Mouse (Mus musculus): ENCODE measurements at regions not wholly inside any gene's neighbourhood (a gene's known extent, or its start where the extent isn't known, plus 50 kb on each side); places are given as distances from the start of the nearest gene placed in this dataset.
"Not testable (repeated sequence)": the region's sequence is repeated elsewhere in the genome, so short reads cannot be mapped to it uniquely, and the experiment has no call there.

DNA sequence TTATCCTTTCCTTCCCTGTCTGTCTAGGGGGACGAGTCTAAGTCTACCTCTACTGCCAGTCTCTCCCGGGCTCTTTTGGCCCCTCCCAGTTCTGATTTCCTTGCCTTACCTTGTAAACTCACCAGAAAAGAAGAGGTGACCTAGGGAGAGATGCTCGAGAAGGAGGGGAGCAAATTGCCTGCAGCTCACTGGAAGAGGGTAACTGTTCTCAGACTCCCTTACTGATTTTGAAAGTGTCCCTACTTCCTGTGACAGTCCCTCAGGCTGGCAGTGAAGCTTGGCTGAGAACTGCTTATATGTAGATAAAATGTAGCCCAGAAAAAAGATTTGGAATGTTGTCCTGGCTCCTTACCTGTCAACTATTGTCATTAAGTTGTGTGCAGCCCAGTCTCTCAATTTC is 180.6 kb upstream of the Tab2 start:
- no peak for DNase-seq (ENCODE audit: low spot score)

DNA sequence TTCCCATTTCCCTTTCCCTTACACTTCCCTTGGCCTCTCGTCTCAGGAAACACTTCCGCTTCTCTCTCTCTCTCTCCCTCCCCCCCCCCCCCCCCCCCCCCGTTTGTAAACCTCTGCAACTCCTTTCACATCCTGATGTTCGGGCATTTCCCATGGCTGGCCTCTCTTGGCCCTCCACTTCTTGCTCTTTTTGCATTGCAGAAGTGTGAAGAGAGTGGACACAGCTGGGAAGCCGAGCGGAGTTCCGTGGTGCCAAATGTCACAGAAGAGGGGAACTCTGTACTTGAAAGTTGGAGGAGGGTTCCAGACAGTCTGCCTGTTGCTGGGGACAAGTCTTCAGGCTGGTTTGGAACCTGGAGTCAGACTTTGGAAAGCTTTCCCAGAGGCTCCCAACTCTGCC is 179.2 kb upstream of the Tab2 start:
- DNase-seq (ENCODE audit: low spot score): no peak

DNA sequence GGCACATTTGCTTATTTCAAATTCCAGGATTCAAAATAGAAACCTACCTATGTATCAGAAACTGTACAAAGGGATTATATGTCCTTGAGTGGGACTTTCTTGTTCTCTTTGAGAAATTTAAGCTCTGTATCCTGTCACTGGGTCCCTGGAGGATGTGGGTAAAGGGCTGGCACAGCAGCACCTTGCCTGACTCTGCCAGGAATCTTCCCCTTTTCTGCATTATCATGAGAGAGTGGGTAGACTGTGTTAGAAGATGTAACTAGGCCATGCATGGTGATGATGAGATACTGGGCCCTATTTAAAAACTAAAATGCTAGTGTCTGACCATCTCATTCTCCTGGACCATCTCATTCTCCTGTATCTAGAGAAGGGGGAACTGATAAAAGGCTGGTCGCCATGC is 178.4 kb upstream of the Tab2 start:
- DNase-seq (ENCODE audit: low spot score): no peak

- peak; percentile 65 for DNase-seq (ENCODE audit: low spot score)
These were observed 177.5 kb upstream of the Tab2 start for GRCm38 (mm10) chr10:8133451-8133952.

DNA sequence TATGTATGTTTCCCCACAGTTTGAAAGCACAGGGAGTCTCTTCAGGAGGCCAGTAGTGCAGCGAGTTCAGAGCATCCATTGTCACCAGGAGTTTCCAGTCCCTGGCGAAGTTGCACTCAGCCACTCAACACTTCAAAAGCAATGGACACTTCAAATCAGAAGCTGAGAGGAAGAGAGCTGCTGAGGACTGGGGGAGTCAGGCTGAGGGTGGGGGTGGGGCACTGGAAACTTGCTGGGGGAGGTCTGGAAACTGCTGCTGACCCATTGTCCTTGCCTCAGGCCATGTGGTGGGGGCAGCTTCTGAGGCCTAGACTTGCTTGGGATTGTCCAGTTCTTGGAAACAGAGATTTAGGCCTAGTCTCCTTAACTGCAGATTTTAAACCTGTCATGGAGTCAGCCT is 176.8 kb upstream of the Tab2 start:
- DNase-seq (ENCODE audit: low spot score): no peak

GRCm38 (mm10) chr10:8130472-8131241 is 174.6 kb upstream of the Tab2 start:
- no peak for DNase-seq (ENCODE audit: low spot score)

DNA sequence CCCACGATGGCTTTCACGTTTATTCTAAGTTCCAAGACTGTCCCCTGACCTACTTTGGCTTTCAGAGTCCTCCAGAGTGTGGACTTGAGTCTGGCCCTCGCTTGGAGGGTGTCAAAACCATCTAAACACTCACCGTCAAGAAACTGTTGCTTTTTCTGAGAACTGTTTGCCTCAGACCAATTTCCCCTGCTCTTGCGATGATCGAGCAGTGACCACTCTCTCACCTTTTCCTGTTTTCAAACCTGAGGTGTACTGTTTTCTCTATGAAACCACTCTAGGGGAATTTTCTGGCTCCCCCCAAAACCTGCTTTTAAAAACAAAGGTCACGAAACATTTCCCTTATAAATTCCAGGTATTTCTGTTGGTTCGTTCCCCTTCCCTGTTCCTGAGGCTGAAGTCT is 174.0 kb upstream of the Tab2 start:
- no peak for DNase-seq (ENCODE audit: low spot score)

DNA sequence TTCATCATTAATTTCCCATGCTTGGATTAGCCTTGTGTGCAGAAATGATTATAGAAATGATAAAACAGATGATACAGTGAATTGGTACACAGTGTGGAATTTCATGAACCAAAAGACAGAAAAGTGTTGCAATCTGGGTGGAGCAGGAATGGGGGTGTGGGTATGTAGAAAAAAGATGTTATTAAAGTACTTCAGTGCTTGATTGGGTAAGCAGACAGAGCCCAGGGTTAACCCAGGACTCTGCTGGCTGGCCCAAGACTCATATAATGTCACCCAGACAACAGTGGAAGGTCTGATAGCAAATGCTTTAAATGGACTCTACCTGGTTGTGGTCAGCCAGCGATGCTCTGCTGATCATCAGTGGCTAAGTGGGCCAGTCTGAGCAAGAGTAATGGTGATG is 168.1 kb upstream of the Tab2 start:
- DNase-seq (ENCODE audit: low spot score): no peak

GRCm38 (mm10) chr10:8121895-8122294 is 165.9 kb upstream of the Tab2 start:
- DNase-seq (ENCODE audit: low spot score): no peak

DNA sequence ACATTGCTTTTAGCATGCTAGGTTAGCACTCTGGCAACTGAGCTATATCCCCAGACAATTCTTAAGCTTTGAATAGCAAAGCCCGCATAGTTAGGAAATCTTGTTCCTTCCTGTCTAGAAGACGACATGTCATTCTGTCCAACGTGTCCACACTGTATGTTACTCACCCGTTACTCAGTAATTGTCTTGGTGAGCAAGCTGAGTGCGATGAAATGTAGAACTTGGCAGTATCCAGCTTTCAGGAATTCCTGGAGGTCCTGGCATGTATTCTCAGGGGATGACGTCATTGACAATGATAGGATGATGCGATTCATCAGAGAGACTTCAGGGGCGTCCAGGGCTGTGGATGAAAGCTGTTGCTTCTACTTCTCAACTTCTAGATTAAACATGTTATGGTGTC is 160.8 kb upstream of the Tab2 start:
- DNase-seq (ENCODE audit: low spot score): no peak

DNA sequence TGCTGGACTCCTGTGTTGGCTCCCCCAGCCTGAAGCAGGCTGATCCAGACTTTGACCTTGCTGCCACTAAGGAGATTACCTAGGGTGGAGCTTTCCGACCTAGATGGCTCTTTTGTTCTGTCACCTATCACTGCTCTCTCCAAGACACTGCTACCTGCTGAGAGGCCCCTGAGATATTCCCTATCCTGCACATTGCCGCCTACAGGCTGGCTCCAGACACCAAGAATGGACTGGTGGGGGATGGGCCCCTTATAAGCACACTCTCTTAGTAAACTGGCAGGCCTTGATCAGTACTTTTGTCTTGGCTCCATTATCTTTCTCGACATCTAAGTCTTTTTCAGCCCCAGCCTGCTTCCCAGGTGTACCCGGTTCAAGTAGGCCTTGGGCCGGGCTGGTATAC is 158.9 kb upstream of the Tab2 start:
- not testable (repeated sequence) for DNase-seq (ENCODE audit: low spot score)

DNA sequence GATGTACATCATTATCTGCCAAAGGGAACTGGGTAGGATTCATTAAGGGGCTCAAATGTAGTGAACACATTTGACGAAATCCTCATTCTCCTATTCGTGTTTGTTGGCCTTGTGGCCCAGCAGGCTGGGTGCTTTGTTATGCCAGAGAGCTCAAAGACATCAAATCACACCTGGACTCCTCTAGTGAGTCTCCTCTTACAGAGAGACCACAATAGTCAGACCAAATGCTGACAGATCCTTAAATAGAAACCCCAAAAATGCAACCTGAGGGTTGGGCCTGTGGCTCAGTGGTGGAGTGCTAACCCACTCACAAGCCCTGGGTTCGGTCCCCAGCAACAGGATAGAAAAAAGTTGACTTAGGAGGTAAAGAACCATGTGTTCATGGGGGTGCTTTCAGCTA is 158.5 kb upstream of the Tab2 start:
- no peak for DNase-seq (ENCODE audit: low spot score)

DNA sequence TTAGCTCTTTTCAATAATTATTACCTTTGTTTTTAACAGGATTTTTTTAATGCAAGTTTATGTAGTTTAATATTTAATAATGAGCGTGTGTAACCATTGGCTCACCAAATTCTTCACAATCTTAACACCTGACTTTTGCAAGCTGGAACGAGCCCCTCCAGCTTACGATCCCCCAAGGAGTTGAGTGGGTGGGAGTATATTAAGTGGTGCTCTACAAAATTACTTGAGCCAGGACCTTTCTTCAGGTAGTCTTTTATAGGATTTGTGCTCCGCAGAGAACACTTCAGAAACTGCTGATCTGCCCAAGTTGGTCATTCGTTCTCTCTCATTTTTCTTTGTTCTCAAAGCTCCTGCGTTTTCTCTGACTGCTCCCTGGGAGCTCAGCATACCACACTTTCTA is 144.5 kb upstream of the Tab2 start:
- no peak for DNase-seq (ENCODE audit: low spot score)

DNA sequence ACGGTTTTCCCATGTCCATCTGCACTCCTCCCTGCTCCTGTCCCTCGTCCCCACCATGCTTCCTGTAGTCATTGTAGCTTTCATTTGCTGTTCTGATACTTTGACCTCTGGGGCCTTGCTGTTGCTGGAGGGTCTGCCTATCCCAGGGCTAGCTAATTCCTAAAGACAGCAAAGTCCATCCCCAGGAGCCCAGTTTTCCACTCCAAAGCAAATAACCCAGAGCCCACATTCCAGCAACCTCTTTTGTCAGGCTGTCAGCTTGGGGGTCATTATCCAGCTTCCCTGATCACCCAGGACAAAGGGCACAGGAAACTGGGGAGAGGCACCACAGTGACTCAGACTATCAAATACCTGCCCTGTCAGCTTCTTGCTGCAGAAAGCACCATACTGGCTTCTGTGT is 139.9 kb upstream of the Tab2 start:
- DNase-seq (ENCODE audit: low spot score): peak; percentile 64

- DNase-seq (ENCODE audit: low spot score): no peak
These were observed 139.2 kb upstream of the Tab2 start for GRCm38 (mm10) chr10:8095206-8095605.

DNA sequence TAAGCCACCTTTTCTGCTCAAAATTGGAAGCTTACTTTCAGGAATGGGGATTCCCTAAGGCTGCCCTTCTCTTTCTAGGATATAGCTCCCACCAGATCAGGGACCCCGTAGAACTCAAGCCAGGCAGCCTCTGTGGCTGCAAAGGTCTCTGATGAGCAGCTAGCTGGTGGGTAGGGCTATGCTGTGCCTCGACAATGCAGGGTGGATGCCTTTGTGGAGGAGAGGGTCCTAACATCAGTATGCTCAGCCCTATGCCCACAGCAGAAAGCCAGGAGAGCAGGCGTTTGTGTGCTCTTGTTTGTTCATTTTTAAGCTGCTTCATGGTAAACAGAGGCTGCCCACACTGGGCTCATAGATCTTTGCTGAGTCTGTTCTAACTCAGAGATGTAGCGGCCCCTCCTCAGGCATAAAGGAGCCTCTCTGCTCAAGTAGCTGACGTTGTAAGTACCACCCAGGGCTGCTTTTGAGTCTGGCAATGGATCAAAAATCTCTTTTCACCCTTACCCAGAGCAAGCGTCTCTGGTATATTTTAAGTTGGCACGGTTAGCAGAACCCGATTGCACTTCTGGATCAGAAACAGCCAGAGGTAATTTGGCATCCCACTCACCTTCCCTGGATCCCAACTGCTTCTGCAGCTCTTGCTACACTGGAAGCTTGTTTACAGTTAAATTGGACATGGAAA is 136.0 kb upstream of the Tab2 start:
- no peak for DNase-seq (ENCODE audit: low spot score)

DNA sequence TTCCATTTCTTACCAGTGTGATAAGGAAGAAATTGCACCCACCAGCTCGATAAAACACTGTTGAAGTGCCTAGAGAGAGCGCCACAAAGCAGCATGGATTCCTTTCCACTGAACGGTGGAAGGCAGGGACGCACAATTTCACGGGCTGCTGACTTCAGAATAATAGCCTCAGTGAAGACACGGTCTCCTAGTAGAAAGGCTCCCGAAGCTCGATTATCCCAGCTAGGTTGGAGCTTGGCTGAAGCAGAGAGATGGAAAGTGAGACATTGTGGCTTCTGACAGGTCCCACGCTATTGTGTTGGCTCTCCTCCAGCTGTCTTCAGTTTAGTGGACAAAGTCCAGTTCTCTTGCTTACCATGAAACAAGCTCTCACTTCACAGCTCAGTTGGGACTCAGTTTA is 133.3 kb upstream of the Tab2 start:
- DNase-seq (ENCODE audit: low spot score): peak; percentile 72

GRCm38 (mm10) chr10:8088737-8089136 is 132.7 kb upstream of the Tab2 start:
- DNase-seq (ENCODE audit: low spot score): no peak

GRCm38 (mm10) chr10:8088321-8088720 is 132.3 kb upstream of the Tab2 start:
- DNase-seq (ENCODE audit: low spot score): no peak

- no peak for DNase-seq (ENCODE audit: low spot score)
These were observed 131.1 kb upstream of the Tab2 start for GRCm38 (mm10) chr10:8087106-8087505.

- DNase-seq (ENCODE audit: low spot score): no peak
These were observed 130.4 kb upstream of the Tab2 start for GRCm38 (mm10) chr10:8086442-8086841.

DNA sequence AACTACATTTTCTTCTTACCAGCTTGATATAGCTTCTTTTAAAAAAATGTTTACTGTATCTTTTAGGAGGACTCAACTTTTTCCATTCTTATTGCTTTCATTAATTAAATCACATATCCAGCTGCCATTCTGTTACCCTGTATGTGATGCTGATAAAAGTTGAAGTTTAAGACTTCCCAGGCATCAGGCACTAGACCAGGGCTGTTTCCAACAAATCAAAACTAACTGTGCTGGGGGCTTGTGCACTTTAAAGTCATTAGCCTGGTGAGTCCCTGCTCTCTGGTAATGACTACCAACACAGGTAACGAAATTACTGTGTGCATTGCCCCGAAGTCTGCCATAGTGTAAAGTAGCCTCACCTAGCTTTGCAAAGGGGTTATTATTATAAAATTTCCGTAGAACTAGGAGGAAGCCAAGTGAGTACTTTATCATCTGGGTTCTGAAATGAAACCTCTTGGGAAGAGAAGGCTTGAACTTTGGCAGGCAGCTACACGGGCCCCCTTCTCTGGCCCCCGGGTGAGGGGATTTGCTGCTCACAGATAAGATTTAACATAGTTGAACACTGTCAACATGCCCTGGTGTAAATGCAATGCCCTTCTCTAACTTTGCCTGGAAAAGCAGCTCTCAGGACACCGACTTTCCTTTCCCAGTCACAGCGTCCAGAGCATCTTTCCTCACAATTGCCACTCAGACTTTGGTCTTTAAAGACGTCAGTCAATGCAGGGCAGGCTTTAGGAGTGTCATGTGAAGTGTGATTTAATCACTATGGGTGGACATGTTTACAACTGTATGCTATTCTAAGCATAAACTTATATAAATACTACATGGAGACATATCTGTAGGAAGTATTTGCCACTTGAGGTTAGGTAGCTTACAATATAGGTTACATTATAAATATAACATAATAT is 122.1 kb upstream of the Tab2 start:
- DNase-seq (ENCODE audit: low spot score): no peak

GRCm38 (mm10) chr10:8072463-8072862 is 116.4 kb upstream of the Tab2 start:
- DNase-seq (ENCODE audit: low spot score): no peak
